9 mouse cellular contexts compared by ENCODE assay signal in the genomic region with DNA sequence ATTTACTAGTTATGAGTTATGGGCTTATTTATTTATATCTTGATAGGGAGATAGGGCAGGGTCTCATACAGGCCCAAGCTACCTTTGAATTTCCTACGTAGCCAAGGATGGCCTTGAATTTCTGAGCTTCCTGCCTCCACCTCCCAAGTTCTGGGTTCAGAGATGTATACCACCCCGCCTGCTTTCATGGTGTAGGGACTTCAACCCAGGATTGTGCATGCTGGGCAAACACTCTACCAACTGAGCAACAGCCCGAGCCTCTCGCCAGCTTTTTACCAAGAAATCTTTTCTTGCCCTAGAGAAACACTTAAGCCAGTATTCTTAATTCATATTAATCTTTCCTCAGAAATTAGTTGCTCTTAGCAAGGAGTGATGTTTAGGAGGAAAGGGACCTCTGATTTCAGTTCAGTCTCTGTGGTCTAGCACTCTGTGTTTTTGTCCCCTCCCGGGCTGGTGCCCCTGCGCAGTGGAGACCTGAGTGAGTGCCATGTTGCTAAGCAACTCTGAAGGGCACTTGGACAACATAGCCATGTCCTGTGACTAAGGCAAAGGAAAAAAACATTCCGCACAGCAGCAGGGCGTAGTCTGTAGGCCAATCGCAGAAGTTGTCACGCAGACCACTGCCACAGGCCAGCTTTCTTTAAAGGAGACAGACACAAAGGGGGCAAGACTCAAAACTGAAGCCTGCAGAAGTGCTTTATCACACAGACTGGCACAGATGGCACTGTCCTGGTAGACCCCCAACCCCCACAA.
DNase-seq lines count a peak whose midpoint lies in the region; ATAC-seq lines count a peak whose summit lies in the region.
"Had no signal": no experiment of that assay in that cellular context is flagged by ENCODE, and none has a peak within 500 bp of the region (broad histone marks: within the 10 kb centered on the region; RNA-seq: fewer than 3 reads in every experiment).

No protein-coding gene starts in this region.

- H3K4me1 ChIP-seq in heart, embryonic 10.5 days: no peaks in the 10 kb centered on the region

- no peaks in the 10 kb centered on the region for H3K27me3 ChIP-seq in heart, embryonic 10.5 days (ENCODE audit: insufficient read depth, poor library complexity, severe bottlenecking)

- WGBS in heart, embryonic 10.5 days: 75% methylated on average over 10 of the region's 10 CpGs

- peak; percentile 8 for DNase-seq in cerebellum, adult 11 months
- DNase-seq in cerebellum, postnatal 25 days: peak; percentile 57 to 71
- DNase-seq in heart, embryonic 10.5 days (ENCODE audit: low spot score): peak; percentile 77
- peak; percentile 11 to 71 for DNase-seq in kidney, postnatal 25 days
- DNase-seq in lung, postnatal 10 days: peak; percentile 76
- DNase-seq in skeletal muscle tissue, adult 2 months (ENCODE audit: low read depth, low spot score): peak; percentile 14
- DNase-seq in urinary bladder, postnatal 36 days (ENCODE audit: low spot score in 2 of 2): no peak

- no peaks in the 10 kb centered on the region for H3K36me3 ChIP-seq in heart, embryonic 10.5 days

- H3K27ac ChIP-seq in heart, embryonic 10.5 days: peak overlapping the region; percentile 42; the same call in 1 of the 2 replicates
- H3K27ac ChIP-seq: kidney, postnatal 0 days had no signal

- H3K4me3 ChIP-seq in heart, embryonic 10.5 days: no peak overlapping the region

- ATAC-seq in cerebellum, adult (ENCODE audit: insufficient number of reproducible peaks, low FRiP score, low TSS enrichment): no peak

- no peaks in the 10 kb centered on the region for H3K9me3 ChIP-seq in heart, embryonic 10.5 days

Comparison
In these comparisons a context has a peak if more than half of its experiments do, and no peak if none do; other contexts are left out.
1. DNase-seq: peak in cerebellum, adult 11 months (single experiment), cerebellum, postnatal 25 days (2 of 2), heart, embryonic 10.5 days (single experiment), kidney, postnatal 25 days (2 of 2), lung, postnatal 10 days (single experiment) and skeletal muscle tissue, adult 2 months (single experiment); none in urinary bladder, postnatal 36 days (0 of 2).